Mouse (Mus musculus): ENCODE data around the gene Hmcn1.

Gene Hmcn1

GRCm38 (mm10) chr1:150993162-150994064 is at the start of gene Hmcn1:
Hmcn1 (minus strand) TSS chr1:150993435.
- peak; percentile 57 for DNase-seq (ENCODE audit: low spot score)

GRCm38 (mm10) chr1:151040945-151041649 is 47.9 kb upstream of the Hmcn1 start:
- no peak for DNase-seq (ENCODE audit: low spot score)

- DNase-seq (ENCODE audit: low spot score): no peak
Observed at GRCm38 (mm10) chr1:151040290-151040689, 47.1 kb upstream of the Hmcn1 start.

- no peak for DNase-seq (ENCODE audit: low spot score)
Observed at GRCm38 (mm10) chr1:151039189-151039588, 46.0 kb upstream of the Hmcn1 start.

- DNase-seq (ENCODE audit: low spot score): no peak
Observed at GRCm38 (mm10) chr1:151038566-151038965, 45.3 kb upstream of the Hmcn1 start.

DNA sequence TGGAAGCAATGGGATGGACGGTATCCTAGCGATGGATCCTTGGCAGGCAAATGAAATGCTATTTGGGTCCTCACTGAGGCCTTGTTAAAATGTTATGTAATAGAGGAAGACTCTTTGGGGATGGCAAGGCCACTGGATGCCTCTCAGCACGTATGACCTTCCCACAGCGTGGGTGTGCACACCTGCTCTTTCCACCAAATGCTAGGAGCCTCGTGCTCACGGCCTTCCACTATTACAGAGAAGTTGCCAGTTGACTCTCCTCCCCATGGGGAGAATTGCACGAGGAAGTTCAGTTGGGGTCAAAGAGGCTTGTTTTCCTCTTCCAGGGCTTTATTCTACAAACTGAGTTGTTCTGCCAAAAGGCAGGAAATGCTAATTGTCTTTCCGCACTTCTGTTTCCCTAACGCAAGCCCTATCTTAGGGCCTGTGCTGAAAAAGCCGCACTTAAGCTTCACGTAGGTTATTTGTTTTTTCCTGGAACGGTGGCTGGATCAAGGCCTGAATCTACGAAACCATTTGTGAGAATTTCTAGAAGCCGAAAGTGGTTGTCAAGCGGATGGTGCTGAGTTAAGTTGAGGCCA is 43.3 kb upstream of the Hmcn1 start:
- DNase-seq (ENCODE audit: low spot score): no peak

GRCm38 (mm10) chr1:151035766-151036165 is 42.5 kb upstream of the Hmcn1 start:
- DNase-seq (ENCODE audit: low spot score): no peak

DNA sequence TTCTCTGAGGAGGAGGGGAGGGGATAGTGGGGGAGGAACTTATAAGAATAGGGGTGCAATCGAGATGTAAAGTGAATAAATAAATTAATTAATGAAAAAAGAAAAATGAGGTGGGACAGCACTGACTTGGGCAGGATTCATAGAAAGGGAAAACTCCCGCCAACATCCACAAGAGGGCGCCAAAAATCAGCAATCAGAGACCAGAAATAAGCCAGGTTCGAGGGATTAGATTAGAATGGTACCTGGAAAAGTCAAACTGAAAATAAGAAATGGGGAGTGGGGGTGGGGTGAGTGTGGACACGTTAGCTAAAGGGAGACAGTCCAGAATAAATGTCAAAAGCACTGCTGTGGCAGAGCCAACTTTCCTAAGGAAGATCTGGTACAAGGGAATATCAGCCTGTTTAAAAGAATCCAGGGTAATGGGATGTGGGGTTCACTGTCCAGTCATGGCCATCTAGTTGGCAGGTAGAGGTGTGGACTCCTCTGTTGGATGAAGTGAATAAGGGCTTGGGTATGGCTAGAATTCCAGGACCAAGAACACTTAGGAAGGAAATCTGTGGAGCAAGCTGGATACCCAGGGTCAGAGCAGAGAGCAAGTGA is 41.9 kb upstream of the Hmcn1 start:
- peak; percentile 47 for DNase-seq (ENCODE audit: low spot score)

DNA sequence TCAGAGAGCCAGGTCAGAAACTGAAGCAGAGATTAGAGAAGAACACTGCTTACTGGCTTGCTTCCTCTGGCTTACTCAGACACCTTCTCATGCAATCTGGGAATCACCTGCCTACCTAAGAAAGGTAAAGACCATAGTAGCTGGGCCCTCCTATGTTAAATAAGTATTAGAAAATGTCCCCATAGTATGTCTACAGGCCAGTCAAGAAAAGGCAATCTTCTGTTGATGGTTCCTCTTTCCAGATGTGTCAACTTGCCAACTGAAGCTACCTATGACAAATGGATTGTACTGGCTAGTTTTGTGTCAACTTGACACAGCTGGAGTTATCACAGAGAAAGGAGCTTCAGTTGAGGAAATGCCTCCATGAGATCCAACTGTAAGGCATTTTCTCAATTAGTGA is 40.1 kb upstream of the Hmcn1 start:
- no peak for DNase-seq (ENCODE audit: low spot score)

DNA sequence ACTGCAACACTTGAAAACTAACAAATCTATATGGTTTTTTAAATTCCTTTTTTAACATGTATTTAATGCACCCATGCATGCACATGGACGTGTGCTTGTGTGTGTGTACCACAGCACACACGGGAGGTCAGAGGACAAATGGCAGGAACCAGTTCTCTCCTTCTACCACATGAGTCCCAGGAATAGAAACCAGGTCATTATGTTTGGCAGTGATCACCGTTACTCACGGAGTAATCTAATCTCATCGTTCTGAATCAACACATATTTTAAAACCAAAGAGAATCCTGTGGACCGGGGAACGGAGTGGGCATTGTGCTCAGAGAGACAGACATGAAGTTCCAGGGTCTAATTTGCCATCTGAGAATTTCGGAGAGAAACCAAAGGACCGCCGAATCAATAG is 38.3 kb upstream of the Hmcn1 start:
- no peak for DNase-seq (ENCODE audit: low spot score)

- DNase-seq (ENCODE audit: low spot score): no peak
Observed at GRCm38 (mm10) chr1:151031086-151031485, 37.9 kb upstream of the Hmcn1 start.

GRCm38 (mm10) chr1:151025049-151025773 is 32.0 kb upstream of the Hmcn1 start:
- DNase-seq (ENCODE audit: low spot score): peak; percentile 83

DNA sequence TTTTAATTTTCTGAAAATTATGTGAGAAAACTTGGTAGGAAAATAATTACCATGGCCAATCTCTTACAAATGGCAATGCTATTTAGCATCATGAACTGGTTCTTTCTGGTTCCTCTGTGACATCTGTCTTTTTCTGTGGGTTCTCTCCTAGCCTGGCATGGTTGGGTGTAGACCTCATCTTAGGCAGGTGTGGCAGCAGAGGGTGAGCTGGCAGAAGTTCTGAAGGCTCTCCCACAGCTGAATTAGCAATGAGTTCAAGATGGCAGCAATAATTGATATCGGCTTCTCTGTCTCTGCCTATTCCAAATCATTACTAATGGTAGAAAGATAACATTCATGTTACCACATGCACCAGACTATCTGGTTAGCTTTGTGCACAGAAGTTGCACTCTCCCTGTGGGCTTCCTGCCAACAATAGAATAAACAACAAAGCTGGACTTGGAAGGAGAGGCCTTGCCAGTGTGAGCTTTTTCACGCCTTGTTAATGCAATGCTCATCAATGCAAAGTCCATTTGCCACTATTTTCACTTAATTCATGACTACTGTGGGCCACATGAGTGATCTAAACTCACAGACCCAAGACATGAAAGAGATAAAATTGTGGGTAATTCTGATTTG is 26.1 kb upstream of the Hmcn1 start:
- DNase-seq (ENCODE audit: low spot score): no peak

DNA sequence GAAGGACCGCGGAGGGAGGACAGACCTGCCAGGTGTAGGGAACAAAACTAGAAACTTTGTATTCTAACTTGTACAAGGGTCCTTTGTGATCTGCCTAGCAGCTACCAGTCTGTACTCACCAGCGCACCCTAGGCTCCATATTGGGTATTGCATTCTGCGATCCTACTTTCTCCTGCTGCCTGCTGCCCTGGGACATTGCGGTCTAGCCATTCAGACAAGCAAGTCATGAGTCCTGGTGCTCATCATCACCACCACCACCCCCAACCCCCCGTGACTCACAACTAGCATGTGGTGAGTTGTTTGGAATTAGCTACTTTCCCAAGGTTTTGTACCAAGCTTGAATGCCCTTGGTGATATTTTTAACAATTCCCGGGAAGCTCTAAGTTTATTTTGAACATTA is 17.8 kb upstream of the Hmcn1 start:
- DNase-seq (ENCODE audit: low spot score): peak; percentile 63

- DNase-seq (ENCODE audit: low spot score): peak; percentile 68
Observed at GRCm38 (mm10) chr1:151009115-151009797, 16.0 kb upstream of the Hmcn1 start.

GRCm38 (mm10) chr1:151007747-151008146 is 14.5 kb upstream of the Hmcn1 start:
- DNase-seq (ENCODE audit: low spot score): no peak

DNA sequence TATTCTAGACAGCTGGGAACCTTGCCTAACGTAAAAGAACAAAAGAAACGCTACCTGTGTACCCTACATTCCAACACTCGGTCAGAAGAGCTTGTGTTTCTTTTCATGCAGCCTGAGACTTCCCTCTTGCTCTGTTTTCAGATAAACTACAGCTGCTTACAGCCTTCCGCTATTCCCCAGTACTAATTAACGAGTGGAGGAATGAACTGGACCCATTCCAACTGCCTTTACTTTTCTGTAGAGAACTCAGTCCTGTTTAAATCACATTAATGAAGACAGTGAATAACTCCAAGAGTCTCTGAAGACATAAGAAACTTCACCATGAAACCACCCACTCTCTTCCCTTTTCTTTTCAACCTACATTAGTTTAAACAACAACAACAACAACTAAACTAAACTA is 10.8 kb upstream of the Hmcn1 start:
- DNase-seq (ENCODE audit: low spot score): no peak

- peak; percentile 64 for DNase-seq (ENCODE audit: low spot score)
Observed at GRCm38 (mm10) chr1:151001868-151002428, 8.7 kb upstream of the Hmcn1 start.

- DNase-seq (ENCODE audit: low spot score): no peak
Observed at GRCm38 (mm10) chr1:151000714-151001113, 7.5 kb upstream of the Hmcn1 start.

DNA sequence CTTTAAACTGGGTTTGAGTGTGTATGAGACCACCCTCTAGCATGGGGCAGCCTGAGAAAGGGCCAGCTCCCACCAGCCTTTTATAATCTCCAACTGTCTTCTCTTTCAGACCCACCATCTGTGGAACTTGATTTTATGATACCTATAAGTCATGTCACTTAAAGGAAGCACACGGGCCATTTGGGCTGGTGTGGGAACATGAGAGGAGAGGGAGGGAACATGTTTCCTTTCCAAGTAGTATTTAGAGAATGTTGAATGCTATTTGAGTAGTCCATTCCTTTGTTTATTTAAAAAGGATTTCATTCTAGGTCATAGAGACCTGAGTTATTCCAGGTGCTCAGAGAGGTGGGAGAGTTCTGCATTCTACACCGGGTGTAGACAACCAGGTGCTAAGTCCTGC is 1.4 kb upstream of the Hmcn1 start:
- no peak for DNase-seq (ENCODE audit: low spot score)

Measured in T-cell, adult 2 months (primary cell).